Mouse (Mus musculus) adrenal gland, postnatal 25 days (tissue): ENCODE measurements around the gene Dnajb6. TPM values are rescaled to one million over a fixed set of nuclear protein-coding genes. Genes with fewer than 3 reads are reported as not detected.
A peak's percentile ranks its signal among the peaks of the same experiment; 100 is the strongest.
"Not testable (repeated sequence)": the region's sequence is repeated elsewhere in the genome, so short reads cannot be mapped to it uniquely, and the experiment has no call there.

ENCODE experiments used
- DNase-seq: peaks from one replicate; pipeline ENCODE4 v3.0.0; 2021; ENCODE audit warnings: mixed read lengths
- long read RNA-seq: library from polyadenylated mRNA; stranded (forward); transcript quantifications from one replicate; pipeline ENCODE4 v2.0.0, GENCODE M21; 2021
- total RNA-seq: library from RNA; stranded (reverse); gene quantifications from 2 replicates; pipeline ENCODE4 v1.2.3, GENCODE M21; 2021

Gene Dnajb6
- total RNA-seq = 143 and 153 TPM in 2 replicates
- long read RNA-seq, transcript Dnajb6-203 (8 exons, 1,605 nt) = major isoform, 103 of 178 reads
- long read RNA-seq, transcript Dnajb6-201 (10 exons, 2,918 nt) = minor isoform, 34 of 178 reads
- long read RNA-seq, partial matches to known transcripts = 8 of 178 reads
- long read RNA-seq, other reads (novel, unspliced or antisense) = 30 of 178 reads

- DNase-seq = peak; percentile 97
Observed at GRCm38 (mm10) chr5:29735557-29736061, at the start of gene Dnajb6, which contains the start of gene Gm5129. TSS of gene Dnajb6 (plus strand) at chr5:29735688. TSS of gene Gm5129 (minus strand) at chr5:29735936.

GRCm38 (mm10) chr5:29687671-29688070 lies 47.8 kb upstream of the Dnajb6 start:
- DNase-seq = no peak

GRCm38 (mm10) chr5:29688352-29688751 lies 47.1 kb upstream of the Dnajb6 start:
- no peak for DNase-seq

GRCm38 (mm10) chr5:29698493-29698892 lies 37.0 kb upstream of the Dnajb6 start:
- no peak for DNase-seq

- DNase-seq = no peak
Observed at GRCm38 (mm10) chr5:29699520-29700202, 35.8 kb upstream of the Dnajb6 start.

GRCm38 (mm10) chr5:29707241-29707640 lies 28.2 kb upstream of the Dnajb6 start:
- DNase-seq = no peak

GRCm38 (mm10) chr5:29708258-29708657 lies 27.2 kb upstream of the Dnajb6 start:
- DNase-seq = no peak

- DNase-seq = no peak
Observed at GRCm38 (mm10) chr5:29711631-29712030, 23.9 kb upstream of the Dnajb6 start.

- no peak for DNase-seq
Observed at GRCm38 (mm10) chr5:29712906-29713305, 22.6 kb upstream of the Dnajb6 start.

- no peak for DNase-seq
Observed at GRCm38 (mm10) chr5:29721159-29721558, 14.3 kb upstream of the Dnajb6 start.

GRCm38 (mm10) chr5:29725369-29725768 lies 10.1 kb upstream of the Dnajb6 start:
- no peak for DNase-seq

- not testable (repeated sequence) for DNase-seq
Observed at GRCm38 (mm10) chr5:29726070-29726469, 9.4 kb upstream of the Dnajb6 start.

- no peak for DNase-seq
Observed at GRCm38 (mm10) chr5:29734831-29735510, 517 bp upstream of the Dnajb6 start.

GRCm38 (mm10) chr5:29736073-29736900 lies 799 bp downstream of the Dnajb6 start:
- DNase-seq = peak; percentile 58

GRCm38 (mm10) chr5:29736942-29737341 lies 1.5 kb downstream of the Dnajb6 start:
- no peak for DNase-seq

- no peak for DNase-seq
Observed at GRCm38 (mm10) chr5:29737471-29737870, 2.0 kb downstream of the Dnajb6 start.

GRCm38 (mm10) chr5:29738076-29738475 lies 2.6 kb downstream of the Dnajb6 start:
- no peak for DNase-seq

GRCm38 (mm10) chr5:29740651-29741050 lies 5.2 kb downstream of the Dnajb6 start:
- DNase-seq = no peak

- DNase-seq = no peak
Observed at GRCm38 (mm10) chr5:29741093-29741492, 5.6 kb downstream of the Dnajb6 start.

GRCm38 (mm10) chr5:29747661-29748060 lies 12.2 kb downstream of the Dnajb6 start:
- no peak for DNase-seq

GRCm38 (mm10) chr5:29751306-29751705 lies 15.8 kb downstream of the Dnajb6 start:
- DNase-seq = peak; percentile 18

- no peak for DNase-seq
Observed at GRCm38 (mm10) chr5:29752894-29753293, 17.4 kb downstream of the Dnajb6 start.
